Mouse (Mus musculus) heart, postnatal 0 days (tissue): ENCODE results near the gene Nipbl.

Experiments
- CTCF ChIP-seq: IDR thresholded peaks from 2 replicates; pipeline ENCODE4 v1.5.1; 2016; ENCODE audit warnings: antibody characterized with exemption, control low read depth, low read depth
- EP300 ChIP-seq: IDR thresholded peaks from 2 replicates; pipeline ENCODE4 v1.6.1; 2016; ENCODE audit warnings: antibody characterized with exemption, low read depth

DNA sequence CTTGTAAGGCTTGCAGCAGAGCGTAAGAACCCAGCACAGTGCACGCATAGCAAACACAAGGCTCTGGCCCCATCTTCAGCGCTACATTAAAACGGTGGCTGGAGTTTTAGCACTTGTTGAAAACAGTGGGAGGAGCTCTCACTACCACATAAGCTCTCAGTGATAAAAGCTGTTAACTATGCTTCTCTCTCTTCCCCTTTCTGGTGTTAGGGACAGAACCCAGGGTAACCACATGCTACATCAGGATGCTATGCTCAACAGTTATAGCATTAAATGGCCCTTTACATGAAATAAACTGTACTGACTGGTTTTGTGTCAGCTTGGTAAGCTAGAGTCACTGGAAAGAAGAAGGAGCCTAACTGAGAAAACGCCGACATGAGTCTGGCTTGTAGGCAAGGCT, 150.1 kb downstream of the Nipbl start:
- TF ChIP-seq CTCF (no peak), EP300 (no peak)
